Mouse (Mus musculus) hindbrain, embryonic 12.5 days (tissue): ENCODE measurements at regions not wholly inside any gene's neighbourhood (a gene's known extent, or its start where the extent isn't known, plus 50 kb on each side); places are given as distances from the start of the nearest gene placed in this dataset.

ENCODE experiments used
- ATAC-seq: fragments of 200-750 bp; cut with Nextera tagmentation; 2 replicates; pipeline ENCODE4 v1.8.0; 2017; ENCODE audit warnings: moderate TSS enrichment; ENCODE audit not compliant: low FRiP score
- H3K27ac ChIP-seq: fragments of 300-500 bp; sonication (generic); 2 replicates; pipeline ENCODE4 v1.5.1; 2016; ENCODE audit warnings: mild to moderate bottlenecking
- H3K27me3 ChIP-seq: fragments of 300-500 bp; sonication (generic); 2 replicates; pipeline ENCODE4 v1.6.1; 2016; ENCODE audit warnings: mild to moderate bottlenecking
- H3K36me3 ChIP-seq: fragments of 300-500 bp; sonication (generic); 2 replicates; pipeline ENCODE4 v1.6.1; 2016; ENCODE audit warnings: mild to moderate bottlenecking
- H3K4me1 ChIP-seq: fragments of 300-500 bp; sonication (generic); 2 replicates; pipeline ENCODE4 v1.6.1; 2016
- H3K4me2 ChIP-seq: fragments of 300-500 bp; sonication (generic); replicated peaks from 2 replicates; pipeline ENCODE4 v1.6.1; 2016; ENCODE audit warnings: mild to moderate bottlenecking
- H3K4me3 ChIP-seq: fragments of 300-500 bp; sonication (generic); 2 replicates; pipeline ENCODE4 v1.5.1; 2016; ENCODE audit warnings: mild to moderate bottlenecking
- H3K9ac ChIP-seq: fragments of 300-500 bp; sonication (generic); 2 replicates; pipeline ENCODE4 v1.6.1; 2016; ENCODE audit warnings: mild to moderate bottlenecking, moderate library complexity
- H3K9me3 ChIP-seq: fragments of 300-500 bp; sonication (generic); replicated peaks from 2 replicates; pipeline ENCODE4 v1.6.1; 2016; ENCODE audit warnings: mild to moderate bottlenecking
- WGBS: fragments of 180-500 bp; shearing (Covaris S2); methylation state at CpG from one replicate; pipeline ENCODE4 v1.1.7; 2016; 5-methylcytosine and 5-hydroxymethylcytosine counted together

GRCm38 (mm10) chr2:167756721-167757120 lies 67.1 kb upstream of the Tmem189 start:
- Histone ChIP-seq H3K4me1 (peaks cover 14% of the 10 kb centered on the region; the same call in 1 of the 2 replicates), H3K36me3 (no peaks in the 10 kb centered on the region), H3K27me3 (no peaks in the 10 kb centered on the region), H3K27ac (no peak overlapping the region), H3K4me3 (no peak overlapping the region), H3K4me2 (no peak overlapping the region), H3K9me3 (no peaks in the 10 kb centered on the region), H3K9ac (no peak overlapping the region)
- no peak for ATAC-seq
- 83% methylated on average over 12 of the region's 12 CpGs for WGBS

DNA sequence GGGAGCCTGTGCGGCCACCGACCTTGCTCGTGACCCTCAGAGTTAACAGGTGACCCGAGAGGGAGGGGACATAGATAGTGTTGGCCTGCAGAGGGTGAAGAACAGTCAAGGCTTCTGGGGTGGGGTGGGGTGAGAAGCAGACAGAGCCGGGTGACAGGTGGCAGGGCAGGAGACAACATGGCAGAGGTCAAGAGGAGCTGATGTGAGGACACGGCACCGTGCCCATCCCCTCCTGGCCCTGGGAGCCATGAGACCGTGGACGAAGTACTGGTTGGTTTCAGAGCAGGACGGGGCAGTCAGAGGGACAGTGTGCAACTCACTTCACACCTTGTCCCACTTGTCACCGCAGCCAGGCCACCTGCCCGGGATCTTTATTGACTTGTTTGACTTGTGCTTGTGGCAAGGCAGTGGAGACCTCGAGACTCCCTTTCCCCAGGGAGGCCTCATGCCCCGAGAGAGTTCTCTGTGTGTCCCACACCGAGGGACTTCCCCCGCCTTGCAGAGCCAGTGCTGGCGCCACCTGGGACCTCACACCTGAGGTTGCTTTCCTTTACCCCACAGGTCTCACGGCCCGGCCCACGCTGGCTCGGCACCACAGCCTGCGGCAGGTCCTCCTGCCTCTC lies 65.4 kb upstream of the Tmem189 start:
- Histone ChIP-seq H3K4me2 (no peak overlapping the region), H3K9ac (no peak overlapping the region), H3K27ac (no peak overlapping the region), H3K4me1 (peaks cover 14% of the 10 kb centered on the region; the same call in 1 of the 2 replicates), H3K27me3 (no peaks in the 10 kb centered on the region), H3K36me3 (no peaks in the 10 kb centered on the region), H3K9me3 (no peaks in the 10 kb centered on the region), H3K4me3 (no peak overlapping the region)
- no peak for ATAC-seq
- 87% methylated on average over 22 of the region's 22 CpGs for WGBS

DNA sequence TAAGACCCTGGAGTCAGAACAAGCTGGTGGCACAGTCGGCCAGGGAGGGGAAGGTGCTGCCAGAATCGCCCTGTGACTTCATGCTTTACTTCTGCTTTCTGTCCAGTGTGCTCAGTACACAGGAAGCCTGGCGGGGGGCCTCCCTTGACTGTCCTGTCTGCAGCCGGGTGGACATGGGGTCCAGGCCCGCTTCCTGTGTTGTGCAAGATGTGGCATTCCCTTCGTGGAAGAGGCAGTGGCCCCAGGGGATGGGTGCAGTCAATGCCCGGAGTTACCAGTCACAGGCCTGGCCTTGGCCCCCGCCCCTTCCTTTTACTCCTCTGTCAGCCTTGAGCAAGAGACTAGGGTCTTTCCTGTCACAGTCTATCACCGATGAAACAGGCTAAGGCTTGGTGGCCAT lies 64.3 kb upstream of the Tmem189 start:
- WGBS, result 69% methylated on average over 9 of the region's 9 CpGs
- no peak overlapping the region for H3K9ac ChIP-seq
- H3K27ac ChIP-seq, result no peak overlapping the region
- no peak overlapping the region for H3K4me2 ChIP-seq
- no peaks in the 10 kb centered on the region for H3K27me3 ChIP-seq
- H3K36me3 ChIP-seq, result no peaks in the 10 kb centered on the region
- no peak for ATAC-seq
- H3K4me3 ChIP-seq, result no peak overlapping the region
- peaks cover 12% of the 10 kb centered on the region; the same call in 1 of the 2 replicates for H3K4me1 ChIP-seq
- no peaks in the 10 kb centered on the region for H3K9me3 ChIP-seq

GRCm38 (mm10) chr2:167752805-167753556 lies 63.4 kb upstream of the Tmem189 start:
- Histone ChIP-seq H3K27ac (no peak overlapping the region), H3K36me3 (no peaks in the 10 kb centered on the region), H3K9ac (no peak overlapping the region), H3K4me1 (peaks cover 10% of the 10 kb centered on the region; the same call in 1 of the 2 replicates), H3K9me3 (no peaks in the 10 kb centered on the region), H3K4me3 (no peak overlapping the region), H3K4me2 (no peak overlapping the region), H3K27me3 (no peaks in the 10 kb centered on the region)
- 64% methylated on average over 12 of the region's 12 CpGs for WGBS
- no peak for ATAC-seq

- H3K27ac ChIP-seq, result no peak overlapping the region
- no peak for ATAC-seq
- H3K4me3 ChIP-seq, result no peak overlapping the region
- no peak overlapping the region for H3K9ac ChIP-seq
- no peaks in the 10 kb centered on the region for H3K36me3 ChIP-seq
- H3K4me2 ChIP-seq, result no peak overlapping the region
- no peaks in the 10 kb centered on the region for H3K9me3 ChIP-seq
- 32% methylated on average over 2 of the region's 2 CpGs for WGBS
- no peaks in the 10 kb centered on the region for H3K27me3 ChIP-seq
- H3K4me1 ChIP-seq, result peaks cover 12% of the 10 kb centered on the region
Observed at GRCm38 (mm10) chr2:167751585-167751984, 62.0 kb upstream of the Tmem189 start.

DNA sequence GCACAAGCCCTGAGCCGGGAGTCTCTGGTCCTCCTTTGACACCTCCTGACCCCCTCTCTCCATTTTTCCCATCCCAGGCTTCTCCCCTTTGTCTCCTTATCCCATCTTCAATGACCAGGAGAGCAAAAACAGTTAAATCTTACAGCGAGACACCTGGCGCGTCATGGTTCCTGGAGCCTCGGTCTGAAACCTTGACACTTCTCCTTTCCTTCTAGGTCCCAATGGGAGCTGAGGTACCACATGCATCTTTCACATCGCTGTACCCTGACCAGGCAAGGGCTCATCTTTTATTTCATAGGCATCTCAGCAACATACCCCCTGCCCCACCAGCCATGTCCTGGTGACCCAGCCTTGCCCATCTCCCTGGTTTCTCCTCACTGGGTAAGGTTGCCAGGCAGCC lies 58.7 kb upstream of the Tmem189 start:
- H3K9ac ChIP-seq, result no peak overlapping the region
- ATAC-seq, result no peak
- H3K36me3 ChIP-seq, result no peaks in the 10 kb centered on the region
- H3K9me3 ChIP-seq, result no peaks in the 10 kb centered on the region
- no peak overlapping the region for H3K4me3 ChIP-seq
- H3K4me1 ChIP-seq, result peaks cover 25% of the 10 kb centered on the region
- H3K4me2 ChIP-seq, result no peak overlapping the region
- H3K27me3 ChIP-seq, result no peaks in the 10 kb centered on the region
- WGBS, result 89% methylated on average over 6 of the region's 6 CpGs
- no peak overlapping the region for H3K27ac ChIP-seq

- Histone ChIP-seq H3K27me3 (no peaks in the 10 kb centered on the region), H3K4me3 (no peak overlapping the region), H3K4me2 (no peak overlapping the region), H3K27ac (peak overlapping the region; percentile 42; the same call in 1 of the 2 replicates), H3K36me3 (no peaks in the 10 kb centered on the region), H3K4me1 (peaks cover 20% of the 10 kb centered on the region), H3K9me3 (no peaks in the 10 kb centered on the region), H3K9ac (no peak overlapping the region)
- WGBS, result 68% methylated on average over 13 of the region's 13 CpGs
- ATAC-seq, result 0 out of 2 replicates have a peak, but pooled peaks have one; percentile 20
Observed at GRCm38 (mm10) chr2:167747164-167747843, 57.7 kb upstream of the Tmem189 start.

DNA sequence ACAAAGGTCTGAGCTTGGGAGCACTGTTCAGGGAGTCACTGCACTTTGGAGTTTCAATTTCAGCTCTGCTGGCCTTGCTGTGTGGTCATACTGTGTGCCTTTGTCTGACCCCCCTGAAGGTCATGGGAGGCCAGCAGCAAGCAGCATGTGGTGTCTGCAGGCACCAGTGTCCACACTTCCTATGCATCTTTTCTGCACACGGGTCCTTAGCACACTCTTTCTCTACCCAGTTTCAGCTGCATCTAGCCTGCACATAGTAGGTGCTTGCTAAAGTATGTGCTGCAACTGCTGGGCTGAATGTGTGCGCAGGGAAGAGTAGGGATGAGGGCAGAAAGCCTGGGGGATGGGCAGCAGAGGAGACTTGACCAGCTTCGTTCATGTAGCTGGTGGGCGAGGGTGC lies 56.7 kb upstream of the Tmem189 start:
- H3K4me2 ChIP-seq, result no peak overlapping the region
- no peaks in the 10 kb centered on the region for H3K36me3 ChIP-seq
- H3K27ac ChIP-seq, result no peak overlapping the region
- peaks cover 20% of the 10 kb centered on the region for H3K4me1 ChIP-seq
- no peak for ATAC-seq
- WGBS, result 87% methylated on average over 4 of the region's 4 CpGs
- no peaks in the 10 kb centered on the region for H3K9me3 ChIP-seq
- no peak overlapping the region for H3K4me3 ChIP-seq
- no peaks in the 10 kb centered on the region for H3K27me3 ChIP-seq
- no peak overlapping the region for H3K9ac ChIP-seq

GRCm38 (mm10) chr2:167745409-167745808 lies 55.8 kb upstream of the Tmem189 start:
- WGBS, result 57% methylated on average over 6 of the region's 6 CpGs
- Histone ChIP-seq H3K4me1 (peaks cover 23% of the 10 kb centered on the region), H3K36me3 (no peaks in the 10 kb centered on the region), H3K27ac (peak overlapping the region; percentile 44; the same call in 1 of the 2 replicates), H3K9ac (peak overlapping the region; percentile 24; the same call in 1 of the 2 replicates), H3K4me3 (no peak overlapping the region), H3K4me2 (no peak overlapping the region), H3K9me3 (no peaks in the 10 kb centered on the region), H3K27me3 (no peaks in the 10 kb centered on the region)
- ATAC-seq, result no peak

- peaks cover 25% of the 10 kb centered on the region for H3K4me1 ChIP-seq
- no peaks in the 10 kb centered on the region for H3K36me3 ChIP-seq
- no peaks in the 10 kb centered on the region for H3K9me3 ChIP-seq
- 47% methylated on average over 1 of the region's 1 CpGs for WGBS
- H3K4me2 ChIP-seq, result no peak overlapping the region
- no peak overlapping the region for H3K27ac ChIP-seq
- H3K9ac ChIP-seq, result no peak overlapping the region
- no peak for ATAC-seq
- no peaks in the 10 kb centered on the region for H3K27me3 ChIP-seq
- no peak overlapping the region for H3K4me3 ChIP-seq
Observed at GRCm38 (mm10) chr2:167744080-167744479, 54.5 kb upstream of the Tmem189 start.

- Histone ChIP-seq H3K4me3 (no peak overlapping the region), H3K36me3 (no peaks in the 10 kb centered on the region), H3K9me3 (no peaks in the 10 kb centered on the region), H3K27ac (no peak overlapping the region), H3K9ac (no peak overlapping the region), H3K4me2 (no peak overlapping the region), H3K27me3 (no peaks in the 10 kb centered on the region), H3K4me1 (peaks cover 23% of the 10 kb centered on the region)
- no peak for ATAC-seq
- 70% methylated on average over 6 of the region's 6 CpGs for WGBS
Observed at GRCm38 (mm10) chr2:167742479-167742878, 52.9 kb upstream of the Tmem189 start.

GRCm38 (mm10) chr2:167740516-167741189 lies 51.0 kb upstream of the Tmem189 start:
- no peak overlapping the region for H3K27ac ChIP-seq
- H3K9ac ChIP-seq, result no peak overlapping the region
- 56% methylated on average over 6 of the region's 6 CpGs for WGBS
- no peak overlapping the region for H3K4me2 ChIP-seq
- H3K27me3 ChIP-seq, result no peaks in the 10 kb centered on the region
- peaks cover 11% of the 10 kb centered on the region for H3K4me1 ChIP-seq
- no peaks in the 10 kb centered on the region for H3K9me3 ChIP-seq
- no peaks in the 10 kb centered on the region for H3K36me3 ChIP-seq
- no peak overlapping the region for H3K4me3 ChIP-seq
- no peak for ATAC-seq
